Mouse (Mus musculus) MEL (cell line): ENCODE results near the gene Rabep2.

ENCODE experiments used
- CTCF ChIP-seq, 3 experiments: IDR thresholded peaks in 2 of 3; conservative IDR thresholded peaks in 1 of 3; 2 replicates each; pipeline ENCODE4 v1.5.1; 2011 to 2012; ENCODE audit warnings: low read length in 3 of 3, low read depth in 2 of 3, mild to moderate bottlenecking in 2 of 3, improper control_type of control experiment in 1 of 3, inconsistent platforms in 1 of 3, mixed read lengths in 1 of 3, moderate library complexity in 1 of 3; ENCODE audit not compliant: control insufficient read depth in 1 of 3, insufficient read depth in 1 of 3, poor library complexity in 1 of 3, severe bottlenecking in 1 of 3
- EP300 ChIP-seq, 2 experiments: IDR thresholded peaks; 2 replicates each; pipeline ENCODE4 v1.6.1; 2011; ENCODE audit warnings: improper control_type of control experiment in 2 of 2, low read length in 2 of 2, low read depth in 1 of 2, mild to moderate bottlenecking in 1 of 2
- GABPA ChIP-seq: IDR thresholded peaks from 2 replicates; pipeline ENCODE4 v1.6.1; 2012; ENCODE audit warnings: low read depth, mild to moderate bottlenecking, inconsistent platforms, low read length, improper control_type of control experiment, moderate library complexity
- HCFC1 ChIP-seq: IDR thresholded peaks from 2 replicates; pipeline ENCODE4 v1.6.1; 2012; ENCODE audit warnings: low read depth, mild to moderate bottlenecking, inconsistent platforms, low read length, improper control_type of control experiment, moderate library complexity
- MAX ChIP-seq: IDR thresholded peaks from 2 replicates; pipeline ENCODE4 v1.6.1; 2011; ENCODE audit warnings: low read length, improper control_type of control experiment
- POLR2A ChIP-seq, 2 experiments: IDR thresholded peaks; 2 replicates each; pipeline ENCODE4 v1.6.1; 2011 to 2012; ENCODE audit warnings: low read length in 2 of 2, mild to moderate bottlenecking in 2 of 2, control low read depth in 1 of 2, improper control_type of control experiment in 1 of 2, low read depth in 1 of 2, moderate library complexity in 1 of 2; ENCODE audit not compliant: control insufficient read depth in 1 of 2, insufficient read depth in 1 of 2, poor library complexity in 1 of 2
- RAD21 ChIP-seq: IDR thresholded peaks from 2 replicates; pipeline ENCODE4 v1.6.1; 2011; ENCODE audit warnings: mild to moderate bottlenecking, low read depth, low read length, improper control_type of control experiment
- RCOR1 ChIP-seq: IDR thresholded peaks from 2 replicates; pipeline ENCODE4 v1.6.1; 2012; ENCODE audit warnings: low read depth, mild to moderate bottlenecking, inconsistent platforms, low read length, improper control_type of control experiment
- USF2 ChIP-seq, 2 experiments: IDR thresholded peaks; 2 replicates each; pipeline ENCODE4 v1.6.1; 2011 to 2012; ENCODE audit warnings: improper control_type of control experiment in 2 of 2, low read length in 2 of 2, borderline replicate concordance in 1 of 2, inconsistent platforms in 1 of 2, low read depth in 1 of 2, mild to moderate bottlenecking in 1 of 2; ENCODE audit not compliant: insufficient read depth in 1 of 2
- ZMIZ1 ChIP-seq: IDR thresholded peaks from 2 replicates; pipeline ENCODE4 v1.6.1; 2012; ENCODE audit warnings: low read depth, mild to moderate bottlenecking, inconsistent platforms, low read length, improper control_type of control experiment, moderate library complexity

- no peak for TF ChIP-seq CTCF (IDR thresholded peaks at IDR 0.05 in 2 of 3, conservative IDR thresholded peaks at IDR 0.05 in 1 of 3; ENCODE audit: control insufficient read depth in 1 of 3, insufficient read depth in 1 of 3, low read depth in 2 of 3, low read length in 3 of 3, poor library complexity in 1 of 3, severe bottlenecking in 1 of 3)
- TF ChIP-seq GABPA, result no peak
- TF ChIP-seq USF2 (IDR thresholded peaks at IDR 0.05; ENCODE audit: borderline replicate concordance in 1 of 2, insufficient read depth in 1 of 2, low read depth in 1 of 2, low read length in 2 of 2), result no peak
- no peak for TF ChIP-seq RCOR1
- no peak for TF ChIP-seq HCFC1
- TF ChIP-seq RAD21, result no peak
- no peak for TF ChIP-seq EP300 (IDR thresholded peaks at IDR 0.05; ENCODE audit: low read depth in 1 of 2, low read length in 2 of 2)
- no peak for TF ChIP-seq MAX
- TF ChIP-seq POLR2A (IDR thresholded peaks at IDR 0.05; ENCODE audit: control insufficient read depth in 1 of 2, insufficient read depth in 1 of 2, low read depth in 1 of 2, low read length in 2 of 2, poor library complexity in 1 of 2), result no peak; a peak in 2 of 4 replicates
- no peak for TF ChIP-seq ZMIZ1
Observed at GRCm38 (mm10) chr7:126497966-126498365, 69.4 kb downstream of the Rabep2 start.
